Mouse (Mus musculus) layer of hippocampus, postnatal 25 days (tissue): Measurements from ENCODE around the gene Itgad. TPM values are rescaled to one million over a fixed set of nuclear protein-coding genes. Genes with fewer than 3 reads are reported as not detected.
"Not testable (repeated sequence)": the region's sequence is repeated elsewhere in the genome, so short reads cannot be mapped to it uniquely, and the experiment has no call there.

Experiments
- DNase-seq, 2 experiments: peaks; one replicate each; pipeline ENCODE4 v3.0.0; 2022; ENCODE audit warnings: mixed read lengths in 2 of 2, low spot score in 1 of 2; ENCODE audit errors: extremely low spot score in 1 of 2
- total RNA-seq, 2 experiments: library from RNA; stranded (reverse); gene quantifications; 2 replicates each; pipeline ENCODE4 v1.2.3; 2021

Gene Itgad
- 1 to 10 TPM in 1 of 2 experiments, under 1 TPM in 1; 0.79 to 1.5 TPM for total RNA-seq

GRCm38 (mm10) chr7:128154076-128154475 lies at the start of gene Itgad:
Gene Itgad, plus strand, starts transcription at chr7:128154376.
- no peak for DNase-seq

- DNase-seq = peak; percentile 34 to 47
These were observed 48.9 kb upstream of the Itgad start for GRCm38 (mm10) chr7:128105246-128105645.

DNA sequence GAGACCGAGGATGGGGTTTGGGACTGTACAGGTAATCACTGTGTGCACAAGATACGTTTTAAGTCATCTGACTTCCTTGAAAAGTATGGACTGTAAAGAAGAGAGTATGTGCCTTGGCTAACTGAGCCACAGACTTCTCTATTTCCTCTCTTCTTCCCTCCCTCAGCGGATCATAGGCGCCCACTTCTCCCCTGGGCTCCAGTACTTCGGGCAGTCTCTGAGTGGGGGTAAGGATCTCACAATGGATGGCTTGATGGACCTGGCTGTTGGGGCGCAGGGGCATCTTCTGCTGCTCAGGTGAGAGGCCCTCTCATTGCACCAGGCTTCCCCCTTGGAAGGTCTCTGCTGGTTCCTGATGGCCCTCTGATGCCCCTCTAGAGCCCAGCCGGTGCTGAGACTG lies 46.7 kb upstream of the Itgad start:
- DNase-seq = no peak

GRCm38 (mm10) chr7:128110314-128110713 lies 43.9 kb upstream of the Itgad start:
- DNase-seq = no peak

GRCm38 (mm10) chr7:128112131-128112530 lies 42.0 kb upstream of the Itgad start:
- no peak for DNase-seq

DNA sequence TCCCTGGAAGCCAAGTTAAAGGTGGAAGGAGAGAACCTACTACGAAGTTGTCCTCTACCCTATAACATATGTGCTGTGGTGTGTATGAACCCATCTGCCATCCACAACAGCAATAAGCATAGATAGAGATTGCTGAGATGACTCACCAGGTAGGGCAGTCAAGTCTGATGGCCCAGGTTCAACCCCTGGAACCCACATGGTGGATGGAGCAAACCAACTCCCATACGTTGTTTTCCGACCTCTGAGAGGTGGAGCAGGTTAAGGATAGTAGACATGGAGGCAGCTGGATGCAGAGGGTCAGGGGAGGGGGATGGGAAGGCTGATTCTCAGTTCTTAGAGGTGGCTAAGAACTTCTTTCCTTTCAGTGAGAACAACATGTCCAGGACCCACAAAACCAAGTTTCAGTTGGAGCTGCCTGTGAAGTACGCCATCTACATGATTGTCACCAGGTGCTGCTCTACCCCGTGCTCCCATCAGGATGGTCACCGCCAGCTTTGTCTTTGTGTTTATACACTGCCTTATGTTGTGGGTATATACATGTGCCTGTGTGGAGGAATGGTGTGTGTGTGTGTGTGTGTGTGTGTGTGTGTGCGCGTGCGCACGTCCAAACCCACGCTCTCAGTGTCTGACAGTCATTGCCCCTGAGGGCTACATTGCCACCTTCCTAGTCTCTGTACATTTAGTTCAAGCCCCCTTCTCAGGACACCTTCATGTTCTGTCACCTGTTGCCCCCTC lies 39.6 kb upstream of the Itgad start:
- no peak for DNase-seq

- no peak for DNase-seq
These were observed 38.8 kb upstream of the Itgad start for GRCm38 (mm10) chr7:128115211-128115958.

- DNase-seq = no peak
These were observed 37.8 kb upstream of the Itgad start for GRCm38 (mm10) chr7:128116396-128116795.

GRCm38 (mm10) chr7:128119726-128120490 lies 34.3 kb upstream of the Itgad start:
- DNase-seq = no peak

DNA sequence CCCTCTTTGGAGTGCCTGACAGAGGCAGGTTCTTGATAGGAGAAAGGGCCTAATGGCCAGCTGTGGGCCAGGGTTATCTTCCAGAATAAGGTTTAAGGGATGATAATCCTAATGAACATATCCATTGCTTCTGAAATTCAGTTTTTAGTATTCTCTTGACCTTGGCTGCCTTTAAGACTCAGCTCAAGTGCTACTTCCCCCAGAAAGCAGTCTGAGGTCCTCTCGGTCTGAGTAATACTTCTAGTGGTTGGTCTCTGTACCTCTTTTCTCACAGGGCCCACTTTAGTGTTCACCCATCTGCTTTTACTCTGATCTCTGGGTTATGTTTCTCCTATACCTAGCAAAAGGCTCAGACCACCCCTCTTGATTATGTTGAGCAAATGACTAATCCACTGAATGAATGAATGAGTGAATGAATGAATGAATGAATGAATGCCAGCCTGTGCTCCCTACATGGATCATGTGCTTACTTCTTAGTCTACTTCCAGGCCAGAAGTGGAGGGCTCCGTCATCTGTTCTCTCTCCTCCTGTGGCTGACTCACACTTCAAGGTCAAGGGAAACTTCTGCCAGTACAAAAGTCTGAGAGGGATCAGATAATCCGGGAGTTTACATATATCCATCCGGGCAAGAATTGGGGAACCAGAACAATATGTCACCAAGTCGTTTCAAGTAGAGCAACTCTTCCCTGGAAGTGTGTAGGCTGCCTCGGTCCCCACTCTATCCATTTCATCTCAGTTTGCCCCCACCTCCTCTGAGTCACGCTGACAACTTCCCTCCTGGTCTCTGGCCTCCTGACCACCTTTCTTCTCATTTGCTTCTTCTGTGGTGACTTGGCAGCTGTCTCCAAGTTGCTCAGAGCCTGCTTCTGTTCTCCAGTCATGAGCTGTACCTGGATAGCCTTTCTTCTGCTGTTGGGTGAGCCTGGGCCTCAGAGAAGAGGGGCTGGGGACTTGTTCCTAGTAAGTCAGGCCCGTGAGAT lies 25.1 kb upstream of the Itgad start, which contains the start of gene Itgax:
Gene Itgax, plus strand, starts transcription at position 807 of the 980 bp plus-strand sequence.
- DNase-seq = no peak

DNA sequence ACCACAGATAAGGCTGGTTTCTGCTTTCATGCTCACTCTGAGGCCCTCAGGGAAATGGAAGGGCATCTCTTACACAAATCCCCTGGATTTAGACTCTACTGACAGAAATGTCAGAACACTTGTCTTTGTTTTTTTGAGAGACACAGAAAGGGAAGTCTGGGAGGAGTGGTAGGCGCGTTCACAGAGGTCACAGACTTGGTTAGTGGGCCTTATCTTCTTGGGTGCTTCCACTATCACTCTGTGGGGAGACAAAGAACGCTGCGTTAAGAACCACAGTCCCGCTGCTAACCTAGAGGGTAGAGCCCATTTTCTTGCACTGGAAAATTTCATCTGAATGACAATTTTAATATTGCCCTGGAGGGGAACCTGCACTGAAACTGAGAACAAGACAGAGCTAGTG lies 22.0 kb upstream of the Itgad start:
- no peak for DNase-seq

- DNase-seq = no peak
These were observed 20.6 kb upstream of the Itgad start for GRCm38 (mm10) chr7:128133596-128133995.

DNA sequence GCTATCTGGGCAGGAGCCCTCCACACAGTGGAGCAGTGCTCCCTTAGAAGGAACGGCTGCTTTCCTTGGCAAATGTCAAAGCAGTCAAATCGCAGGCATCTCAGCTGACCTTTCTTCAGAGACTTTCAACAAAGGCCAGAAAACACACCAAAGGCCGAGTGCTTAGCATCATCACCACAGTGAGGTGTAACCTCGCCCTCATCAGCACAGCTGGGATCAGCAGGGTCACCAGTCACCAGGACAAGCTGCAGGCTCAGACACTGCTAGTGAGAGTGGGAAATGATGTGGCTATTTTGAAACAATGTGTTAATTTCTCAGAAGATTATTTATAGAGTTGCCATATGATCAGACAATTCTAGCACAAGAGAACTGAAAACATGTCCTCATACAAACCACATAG lies 17.2 kb upstream of the Itgad start:
- no peak for DNase-seq

- DNase-seq = no peak
These were observed 14.6 kb upstream of the Itgad start for GRCm38 (mm10) chr7:128139611-128140010.

- no peak for DNase-seq
These were observed 3.2 kb upstream of the Itgad start for GRCm38 (mm10) chr7:128150970-128151369.

- no peak for DNase-seq
These were observed 748 bp downstream of the Itgad start for GRCm38 (mm10) chr7:128154924-128155323.

DNA sequence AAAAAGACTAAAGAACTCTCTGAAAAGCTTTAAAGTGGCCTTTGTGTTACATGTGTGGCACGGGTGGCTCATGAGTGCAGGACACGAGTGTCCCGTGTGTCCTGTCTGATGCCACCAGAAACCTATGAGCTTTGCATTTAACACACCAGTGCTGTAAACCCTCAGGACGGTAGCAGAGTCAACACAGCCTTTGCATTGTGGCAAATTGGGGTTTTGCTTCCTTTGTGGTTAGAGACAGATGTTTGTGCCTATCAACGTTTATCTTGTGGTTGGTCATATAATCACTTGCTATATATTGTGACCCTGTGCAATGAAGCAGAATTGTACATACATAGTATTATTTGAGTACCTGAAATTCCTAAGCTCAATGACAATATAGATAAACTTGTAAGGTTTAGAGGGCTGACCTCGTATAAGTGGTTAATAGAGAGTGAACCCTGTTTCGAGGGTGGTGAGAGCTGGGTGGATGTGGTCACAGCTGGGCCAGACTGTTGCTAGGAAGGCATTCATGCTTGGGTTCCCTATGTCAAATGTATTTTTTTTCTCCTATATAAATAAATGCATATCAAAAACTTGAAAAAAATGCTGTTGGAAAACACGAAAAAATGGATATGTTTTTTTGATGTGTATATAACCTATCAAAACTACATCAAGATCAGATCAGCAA lies 4.6 kb downstream of the Itgad start:
- not testable (repeated sequence) for DNase-seq

DNA sequence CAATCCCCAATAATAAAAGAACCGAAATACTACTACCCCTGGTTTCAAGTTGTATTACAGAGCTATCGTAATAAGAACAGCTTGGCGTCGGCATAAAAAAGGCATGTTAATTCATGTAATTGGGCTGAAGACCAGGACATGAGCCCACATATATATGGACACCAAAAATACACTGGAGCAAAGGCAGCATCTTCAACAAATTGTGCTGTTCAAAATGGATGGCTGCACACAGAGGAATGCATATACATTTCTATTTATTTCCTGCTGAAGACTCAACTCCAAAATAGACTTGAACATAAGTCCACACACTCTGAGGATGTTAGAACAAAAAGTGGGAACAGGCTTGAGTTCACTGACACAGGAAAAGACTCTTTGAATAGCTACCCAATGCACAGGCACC lies 9.8 kb downstream of the Itgad start:
- no peak for DNase-seq

DNA sequence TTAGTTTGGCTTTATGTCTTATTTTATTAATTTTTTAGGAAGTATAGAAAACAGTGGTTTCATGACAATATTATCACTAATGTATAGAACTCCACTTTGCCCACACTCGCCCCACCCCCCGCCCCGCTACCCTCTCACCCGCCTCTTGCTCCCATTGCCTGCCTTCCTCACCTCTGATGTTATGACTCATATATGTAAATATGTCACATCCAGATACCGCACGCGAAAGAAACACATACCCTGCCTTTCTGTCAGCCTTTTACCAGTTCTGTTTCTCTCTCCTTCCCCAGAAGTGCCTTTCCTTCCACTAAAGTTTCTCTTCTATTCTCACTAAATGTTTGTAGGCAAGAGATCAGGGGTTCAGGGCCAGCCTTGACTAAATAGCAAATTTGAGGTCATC lies 12.2 kb downstream of the Itgad start:
- DNase-seq = no peak
